13 mouse cellular contexts compared by ENCODE assay signal in genomic region chr3:50439429-50439828, GRCm38 (mm10).
"Had no signal": no experiment of that assay in that cellular context is flagged by ENCODE, and none has a peak within 500 bp of the region (broad histone marks: within the 10 kb centered on the region; RNA-seq: fewer than 3 reads in every experiment).

No protein-coding gene starts in this region.

- H3K9me3 ChIP-seq: midbrain, embryonic 10.5 days; midbrain, embryonic 12.5 days; midbrain, embryonic 15.5 days; neural tube, embryonic 12.5 days; stomach, embryonic 15.5 days had no signal

- H3K36me3 ChIP-seq: midbrain, embryonic 10.5 days; midbrain, embryonic 12.5 days; midbrain, embryonic 15.5 days; neural tube, embryonic 12.5 days; stomach, embryonic 15.5 days had no signal

- H3K4me3 ChIP-seq: midbrain, embryonic 10.5 days; midbrain, embryonic 12.5 days; midbrain, embryonic 15.5 days; neural tube, embryonic 12.5 days; stomach, embryonic 15.5 days had no signal

- H3K27ac ChIP-seq: midbrain, embryonic 10.5 days; midbrain, embryonic 12.5 days; midbrain, embryonic 15.5 days; neural tube, embryonic 12.5 days; stomach, embryonic 15.5 days; stomach, postnatal 0 days had no signal

- DNase-seq: lung, adult 18-20 months; lung, embryonic 14.5 days; lung, postnatal 10 days; lung, postnatal 4 days; right cerebral cortex, postnatal 14 days; thymus, adult 2 months; thymus, postnatal 25 days had no signal

- H3K9ac ChIP-seq: lung, embryonic 14.5 days; midbrain, embryonic 12.5 days; midbrain, embryonic 15.5 days; neural tube, embryonic 12.5 days; stomach, embryonic 15.5 days had no signal

- H3K27me3 ChIP-seq: midbrain, embryonic 12.5 days; midbrain, embryonic 15.5 days; neural tube, embryonic 12.5 days; stomach, embryonic 15.5 days had no signal
